Mouse (Mus musculus): ENCODE measurements around the gene Zbtb8b. TPM values are rescaled to one million over a fixed set of nuclear protein-coding genes. Genes with fewer than 3 reads are reported as not detected.

The Zbtb8b gene
- not detected in 2 replicates for polyA plus RNA-seq (2015; fragmentation: Nextera tagmentation; extraction: Ambion mirVana)

DNA sequence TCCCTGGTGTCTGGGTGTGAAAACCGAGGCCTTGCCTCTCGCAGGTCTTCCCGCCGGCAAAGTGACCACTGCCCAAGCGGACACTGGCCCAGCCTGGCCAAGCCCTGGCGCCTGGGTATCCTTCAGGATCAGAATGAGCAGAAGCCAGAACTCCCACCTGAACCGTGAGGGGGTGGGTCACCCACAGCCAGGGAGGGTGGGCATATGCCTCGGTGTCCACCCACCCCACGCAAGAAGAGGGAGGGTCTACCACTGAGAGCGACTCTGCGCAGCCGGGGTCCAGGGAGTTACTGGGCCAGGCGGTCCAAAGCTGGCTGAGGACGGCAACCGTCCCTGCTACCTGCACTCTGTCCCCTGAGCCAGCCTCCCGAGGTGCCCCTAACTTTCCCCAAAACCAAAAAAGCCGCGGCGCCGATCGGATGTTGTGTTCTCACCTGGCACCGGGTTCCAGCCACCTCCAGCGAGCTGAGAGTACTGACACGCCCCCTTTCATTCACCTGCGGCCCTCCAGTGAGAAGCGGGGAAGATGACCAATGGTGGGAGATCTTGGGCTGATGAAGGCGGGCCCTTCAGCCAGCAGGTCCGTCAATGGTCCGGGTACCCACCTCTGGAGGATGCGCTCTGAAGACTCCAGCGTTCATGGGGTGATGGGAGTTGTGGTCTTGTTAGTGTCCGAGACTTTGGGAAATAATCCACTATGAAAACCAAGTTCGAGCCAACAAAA is at the start of gene Zbtb8b:
TSS of gene Zbtb8b (minus strand) at position 514 of the 724 bp plus-strand sequence.

GRCm38 (mm10) chr4:129461183-129461960 is 20.7 kb upstream of the Zbtb8b start, which contains the start of gene Bsdc1:
Gene Bsdc1, plus strand, starts transcription at chr4:129461581.

GRCm38 (mm10) chr4:129377601-129378390 is 62.9 kb downstream of the Zbtb8b start, which contains the start of gene Zbtb8a:
Gene Zbtb8a, minus strand, starts transcription at chr4:129378116.

Other genes with a start within 250 kb of the Zbtb8b start
- gene C77080, start 179.4 kb downstream of the Zbtb8b start, polyA plus RNA-seq (2015; fragmentation: Nextera tagmentation; extraction: Ambion mirVana) = 1.2 and 1.3 TPM in 2 replicates
- 36.7 and 40.0 TPM in 2 replicates for gene Sync, start 153.2 kb downstream of the Zbtb8b start, polyA plus RNA-seq (2015; fragmentation: Nextera tagmentation; extraction: Ambion mirVana)
- 188 and 198 TPM in 2 replicates for gene Rbbp4, start 105.5 kb downstream of the Zbtb8b start, polyA plus RNA-seq (2015; fragmentation: Nextera tagmentation; extraction: Ambion mirVana)
- 28.6 and 30.2 TPM in 2 replicates for gene Zbtb8os, start 105.2 kb downstream of the Zbtb8b start, polyA plus RNA-seq (2015; fragmentation: Nextera tagmentation; extraction: Ambion mirVana)
- 3.8 and 6.5 TPM in 2 replicates for gene Zbtb8a, start 62.7 kb downstream of the Zbtb8b start, polyA plus RNA-seq (2015; fragmentation: Nextera tagmentation; extraction: Ambion mirVana)
- gene Bsdc1, start 20.7 kb upstream of the Zbtb8b start, polyA plus RNA-seq (2015; fragmentation: Nextera tagmentation; extraction: Ambion mirVana) = 16.8 and 20.1 TPM in 2 replicates
- gene Tssk3, start 50.2 kb upstream of the Zbtb8b start, polyA plus RNA-seq (2015; fragmentation: Nextera tagmentation; extraction: Ambion mirVana) = not detected in 2 replicates
- not detected in 2 replicates for gene Fam229a, start 50.3 kb upstream of the Zbtb8b start, polyA plus RNA-seq (2015; fragmentation: Nextera tagmentation; extraction: Ambion mirVana)
- gene Marcksl1, start 72.7 kb upstream of the Zbtb8b start, polyA plus RNA-seq (2015; fragmentation: Nextera tagmentation; extraction: Ambion mirVana) = 75.3 and 95.8 TPM in 2 replicates
- gene Hdac1, start 101.9 kb upstream of the Zbtb8b start, polyA plus RNA-seq (2015; fragmentation: Nextera tagmentation; extraction: Ambion mirVana) = 49.0 and 59.8 TPM in 2 replicates
- 0.78 and 1.2 TPM in 2 replicates for gene Lck, start 132.8 kb upstream of the Zbtb8b start, polyA plus RNA-seq (2015; fragmentation: Nextera tagmentation; extraction: Ambion mirVana)
- 1.7 and 2.5 TPM in 2 replicates for gene Fam167b, start 137.7 kb upstream of the Zbtb8b start, polyA plus RNA-seq (2015; fragmentation: Nextera tagmentation; extraction: Ambion mirVana)
- gene Eif3i, start 159.8 kb upstream of the Zbtb8b start, polyA plus RNA-seq (2015; fragmentation: Nextera tagmentation; extraction: Ambion mirVana) = 169 and 180 TPM in 2 replicates
- gene Tmem234, start 159.8 kb upstream of the Zbtb8b start, polyA plus RNA-seq (2015; fragmentation: Nextera tagmentation; extraction: Ambion mirVana) = 125 and 129 TPM in 2 replicates
- 1.8 TPM in 2 replicates for gene Dcdc2b, start 173.4 kb upstream of the Zbtb8b start, polyA plus RNA-seq (2015; fragmentation: Nextera tagmentation; extraction: Ambion mirVana)
- gene Iqcc, start 178.2 kb upstream of the Zbtb8b start, polyA plus RNA-seq (2015; fragmentation: Nextera tagmentation; extraction: Ambion mirVana) = 15.0 and 17.6 TPM in 2 replicates
- 42.5 and 46.6 TPM in 2 replicates for gene Ccdc28b, start 183.1 kb upstream of the Zbtb8b start, polyA plus RNA-seq (2015; fragmentation: Nextera tagmentation; extraction: Ambion mirVana)
- 25.4 and 27.7 TPM in 2 replicates for gene Txlna, start 200.2 kb upstream of the Zbtb8b start, polyA plus RNA-seq (2015; fragmentation: Nextera tagmentation; extraction: Ambion mirVana)
- 13.8 and 15.4 TPM in 2 replicates for gene Kpna6, start 231.9 kb upstream of the Zbtb8b start, polyA plus RNA-seq (2015; fragmentation: Nextera tagmentation; extraction: Ambion mirVana)